In genomic region chr15:91465331-91465730, GRCm38 (mm10) we compare ENCODE assay signal across 34 mouse cellular contexts.
"Had no signal": no experiment of that assay in that cellular context is flagged by ENCODE, and none has a peak within 500 bp of the region (broad histone marks: within the 10 kb centered on the region; RNA-seq: fewer than 3 reads in every experiment).

No protein-coding gene starts in this region.

- H3K4me3 ChIP-seq: heart, embryonic 10.5 days; heart, embryonic 12.5 days; heart, embryonic 13.5 days; heart, embryonic 15.5 days; hindbrain, embryonic 10.5 days; hindbrain, embryonic 12.5 days; hindbrain, embryonic 13.5 days; hindbrain, embryonic 15.5 days; intestine, embryonic 15.5 days; kidney, embryonic 15.5 days; layer of hippocampus, adult 2 months; left cerebral cortex, adult 2 months had no signal

- DNase-seq: heart, postnatal 10 days; heart, postnatal 14 days; heart, postnatal 36 days; heart, postnatal 4 days; kidney, adult 11 months; kidney, adult 18-20 months; kidney, adult 2 months; kidney, adult 8-10 months; kidney, adult 9 months; kidney, postnatal 14 days; kidney, postnatal 25 days; kidney, postnatal 36 days; kidney, postnatal 4 days; layer of hippocampus, adult 9-11 months; layer of hippocampus, postnatal 36 days had no signal

- H3K9me3 ChIP-seq: heart, embryonic 10.5 days; heart, embryonic 12.5 days; heart, embryonic 15.5 days; hindbrain, embryonic 10.5 days; hindbrain, embryonic 12.5 days; hindbrain, embryonic 13.5 days; hindbrain, embryonic 15.5 days; intestine, embryonic 15.5 days; kidney, embryonic 15.5 days had no signal

- H3K4me1 ChIP-seq: heart, embryonic 10.5 days; heart, embryonic 12.5 days; heart, embryonic 15.5 days; hindbrain, embryonic 10.5 days; intestine, embryonic 15.5 days; kidney, embryonic 15.5 days had no signal

- H3K27me3 ChIP-seq: heart, embryonic 12.5 days; heart, embryonic 13.5 days; heart, embryonic 15.5 days; hindbrain, embryonic 12.5 days; hindbrain, embryonic 13.5 days; hindbrain, embryonic 15.5 days; intestine, embryonic 15.5 days; kidney, embryonic 15.5 days had no signal

- H3K9ac ChIP-seq: heart, embryonic 12.5 days; heart, embryonic 13.5 days; heart, embryonic 15.5 days; hindbrain, embryonic 12.5 days; hindbrain, embryonic 13.5 days; hindbrain, embryonic 14.5 days; hindbrain, embryonic 15.5 days; intestine, embryonic 15.5 days; kidney, embryonic 15.5 days had no signal

- H3K36me3 ChIP-seq: heart, embryonic 10.5 days; heart, embryonic 12.5 days; heart, embryonic 13.5 days; heart, embryonic 15.5 days; hindbrain, embryonic 10.5 days; hindbrain, embryonic 12.5 days; hindbrain, embryonic 13.5 days; hindbrain, embryonic 15.5 days; intestine, embryonic 15.5 days; kidney, embryonic 15.5 days had no signal

- H3K4me2 ChIP-seq: heart, embryonic 11.5 days; heart, embryonic 12.5 days; heart, embryonic 13.5 days; heart, embryonic 15.5 days; hindbrain, embryonic 12.5 days; hindbrain, embryonic 13.5 days; hindbrain, embryonic 14.5 days; hindbrain, embryonic 15.5 days; intestine, embryonic 15.5 days; kidney, embryonic 15.5 days had no signal

- H3K27ac ChIP-seq: heart, embryonic 10.5 days; heart, embryonic 13.5 days; heart, embryonic 15.5 days; hindbrain, embryonic 10.5 days; hindbrain, embryonic 12.5 days; hindbrain, embryonic 13.5 days; hindbrain, embryonic 14.5 days; hindbrain, embryonic 15.5 days; hindbrain, postnatal 0 days; intestine, embryonic 15.5 days; kidney, embryonic 15.5 days; layer of hippocampus, adult 2 months; left cerebral cortex, adult 2 months had no signal

- ATAC-seq: hindbrain, embryonic 16.5 days; hindbrain, postnatal 0 days; inflammation-experienced regulatory T-cells, adult 6 months; intestine, embryonic 15.5 days; intestine, embryonic 16.5 days; intestine, postnatal 0 days had no signal
